Mouse (Mus musculus) olfactory bulb, adult 2 months (tissue): ENCODE data around the gene Ceacam19.
A peak's percentile ranks its signal among the peaks of the same experiment; 100 is the strongest.

Experiments
- CTCF ChIP-seq: fragments of 200-500 bp; IDR thresholded peaks from 2 replicates; pipeline ENCODE4 v1.5.1; 2012; ENCODE audit warnings: low read depth, mild to moderate bottlenecking, low read length, moderate library complexity; ENCODE audit not compliant: insufficient read depth
- POLR2A ChIP-seq: fragments of 200-500 bp; IDR thresholded peaks from 2 replicates; pipeline ENCODE4 v1.6.1; 2012; ENCODE audit warnings: mild to moderate bottlenecking, low read depth, low read length, moderate library complexity; ENCODE audit not compliant: insufficient read depth

- TF ChIP-seq CTCF (peak; percentile 92), POLR2A (no peak)
These were observed 22.9 kb upstream of the Ceacam19 start for GRCm38 (mm10) chr7:19910421-19911291.
